Mouse (Mus musculus) embryonic facial prominence, embryonic 14.5 days (tissue): ENCODE results near the gene Rhot2. TPM values are rescaled to one million over a fixed set of nuclear protein-coding genes. Genes with fewer than 3 reads are reported as not detected.

Source experiments
- ATAC-seq: fragments of 200-750 bp; cut with Nextera tagmentation; 2 replicates; pipeline ENCODE4 v1.8.0; 2017; ENCODE audit warnings: low read depth, moderate number of reproducible peaks, moderate TSS enrichment
- DNase-seq: peaks from one replicate; pipeline ENCODE4 v3.0.0-alpha.2; 2015; ENCODE audit warnings: low spot score
- H3K27ac ChIP-seq: fragments of 300-500 bp; sonication (generic); replicated peaks from 2 replicates; pipeline ENCODE4 v1.5.1; 2014; ENCODE audit warnings: low read depth, mild to moderate bottlenecking, low read length, moderate library complexity
- H3K27me3 ChIP-seq: fragments of 300-500 bp; sonication (generic); replicated peaks from 2 replicates; pipeline ENCODE4 v1.6.1; 2014; ENCODE audit warnings: low read length; ENCODE audit not compliant: control insufficient read depth, insufficient read depth
- H3K36me3 ChIP-seq: fragments of 300-500 bp; sonication (generic); 2 replicates; pipeline ENCODE4 v1.6.1; 2014; ENCODE audit warnings: low read length, mixed read lengths; ENCODE audit not compliant: control insufficient read depth, insufficient read depth
- H3K4me1 ChIP-seq: fragments of 300-500 bp; sonication (generic); 2 replicates; pipeline ENCODE4 v1.6.1; 2014; ENCODE audit warnings: antibody characterized with exemption, low read length; ENCODE audit not compliant: control insufficient read depth, insufficient read depth
- H3K4me2 ChIP-seq: fragments of 300-500 bp; sonication (generic); 2 replicates; pipeline ENCODE4 v1.6.1; 2014; ENCODE audit warnings: low read depth, mild to moderate bottlenecking, low read length, moderate library complexity, mixed read lengths
- H3K4me3 ChIP-seq: fragments of 300-500 bp; sonication (generic); 2 replicates; pipeline ENCODE4 v1.5.1; 2014; ENCODE audit warnings: low read depth, mild to moderate bottlenecking, low read length
- H3K9ac ChIP-seq: fragments of 300-500 bp; sonication (generic); 2 replicates; pipeline ENCODE4 v1.6.1; 2014; ENCODE audit warnings: low read depth, mild to moderate bottlenecking, low read length, moderate library complexity, mixed read lengths
- H3K9me3 ChIP-seq: fragments of 300-500 bp; sonication (generic); 2 replicates; pipeline ENCODE4 v1.6.1; 2016; ENCODE audit warnings: low read length; ENCODE audit not compliant: control insufficient read depth
- WGBS: fragments of 180-500 bp; shearing (Covaris S2); extraction: QIAGEN DNeasy Blood & Tissue Kit; methylation state at CpG from one replicate; pipeline ENCODE4 v1.1.7; 2014; 5-methylcytosine and 5-hydroxymethylcytosine counted together
- polyA plus RNA-seq: library from polyadenylated mRNA; unstranded; fragments of >200 nt; fragmentation: Nextera tagmentation; extraction: Ambion mirVana; gene quantifications from 2 replicates; pipeline ENCODE4 v1.2.1, GENCODE M21; 2014

The Rhot2 gene
- polyA plus RNA-seq, 1 experiment from 2014 or later = 12.0 TPM

- peak overlapping the region; percentile 76 for H3K9ac ChIP-seq
- peak overlapping the region; percentile 76 for H3K4me2 ChIP-seq
- H3K27ac ChIP-seq = peak overlapping the region; percentile 90
- no peaks in the 10 kb centered on the region for H3K9me3 ChIP-seq
- WGBS = 31% methylated on average over 8 of the region's 8 CpGs
- H3K27me3 ChIP-seq = no peaks in the 10 kb centered on the region
- ATAC-seq = no peak
- peak overlapping the region; percentile 52 for H3K4me3 ChIP-seq
- peaks cover 36% of the 10 kb centered on the region for H3K4me1 ChIP-seq
- DNase-seq = no peak
- peaks cover 45% of the 10 kb centered on the region for H3K36me3 ChIP-seq
These were observed 15.1 kb downstream of the Rhot2 start for GRCm38 (mm10) chr17:25829558-25830017.

GRCm38 (mm10) chr17:25828712-25829557, 15.7 kb downstream of the Rhot2 start, which contains the start of gene Jmjd8:
Gene Jmjd8, plus strand, starts transcription at chr17:25828867.
- Histone ChIP-seq H3K9ac (peak within 1 kb of the TSS; percentile 76), H3K27ac (peak within 1 kb of the TSS; percentile 90), H3K9me3 (no peaks in the 10 kb centered on the region), H3K4me2 (peak within 1 kb of the TSS; percentile 76), H3K27me3 (no peaks in the 10 kb centered on the region), H3K4me3 (peak within 1 kb of the TSS; percentile 52), H3K36me3 (peaks cover 45% of the 10 kb centered on the region), H3K4me1 (peaks cover 36% of the 10 kb centered on the region)
- DNase-seq (peak; percentile 94), ATAC-seq (peak; percentile 62)
- WGBS = 2% methylated on average over 32 of the region's 32 CpGs

GRCm38 (mm10) chr17:25828223-25828594, 16.4 kb downstream of the Rhot2 start:
- H3K27me3 ChIP-seq = no peaks in the 10 kb centered on the region
- peaks cover 45% of the 10 kb centered on the region for H3K36me3 ChIP-seq
- no peak for ATAC-seq
- H3K27ac ChIP-seq = no peak overlapping the region; the same call in 1 of the 2 replicates
- WGBS = 81% methylated on average over 8 of the region's 8 CpGs
- H3K4me2 ChIP-seq = peak overlapping the region; percentile 76
- H3K9ac ChIP-seq = peak overlapping the region; percentile 76; the same call in 1 of the 2 replicates
- peak overlapping the region; percentile 52 for H3K4me3 ChIP-seq
- no peaks in the 10 kb centered on the region for H3K9me3 ChIP-seq
- no peak for DNase-seq
- peaks cover 35% of the 10 kb centered on the region for H3K4me1 ChIP-seq

- H3K4me3 ChIP-seq = no peak overlapping the region
- no peaks in the 10 kb centered on the region for H3K9me3 ChIP-seq
- H3K4me1 ChIP-seq = peaks cover 35% of the 10 kb centered on the region
- peaks cover 45% of the 10 kb centered on the region for H3K36me3 ChIP-seq
- no peaks in the 10 kb centered on the region for H3K27me3 ChIP-seq
- H3K27ac ChIP-seq = no peak overlapping the region
- DNase-seq = no peak
- WGBS = 93% methylated on average over 19 of the region's 22 CpGs
- ATAC-seq = no peak
- H3K9ac ChIP-seq = no peak overlapping the region
- H3K4me2 ChIP-seq = no peak overlapping the region
These were observed 17.0 kb downstream of the Rhot2 start for GRCm38 (mm10) chr17:25827546-25828222.

- H3K36me3 ChIP-seq = peaks cover 45% of the 10 kb centered on the region
- H3K4me1 ChIP-seq = peaks cover 34% of the 10 kb centered on the region
- H3K9me3 ChIP-seq = no peaks in the 10 kb centered on the region
- no peak for DNase-seq
- no peaks in the 10 kb centered on the region for H3K27me3 ChIP-seq
- no peak overlapping the region for H3K4me2 ChIP-seq
- 97% methylated on average over 13 of the region's 13 CpGs for WGBS
- H3K27ac ChIP-seq = no peak overlapping the region
- H3K4me3 ChIP-seq = no peak overlapping the region
- no peak overlapping the region for H3K9ac ChIP-seq
- no peak for ATAC-seq
These were observed 17.6 kb downstream of the Rhot2 start for GRCm38 (mm10) chr17:25827011-25827410.

GRCm38 (mm10) chr17:25825984-25826570, 18.6 kb downstream of the Rhot2 start:
- Histone ChIP-seq H3K27me3 (peaks cover 2% of the 10 kb centered on the region; the same call in 1 of the 2 replicates), H3K36me3 (peaks cover 38% of the 10 kb centered on the region), H3K4me2 (no peak overlapping the region), H3K27ac (no peak overlapping the region), H3K4me3 (no peak overlapping the region), H3K4me1 (peaks cover 25% of the 10 kb centered on the region), H3K9ac (no peak overlapping the region), H3K9me3 (no peaks in the 10 kb centered on the region)
- no peak for ATAC-seq
- no peak for DNase-seq
- 94% methylated on average over 27 of the region's 27 CpGs for WGBS

- H3K36me3 ChIP-seq = peaks cover 30% of the 10 kb centered on the region
- H3K27me3 ChIP-seq = peaks cover 9% of the 10 kb centered on the region
- H3K27ac ChIP-seq = no peak overlapping the region
- WGBS = 88% methylated on average over 6 of the region's 6 CpGs
- H3K9me3 ChIP-seq = no peaks in the 10 kb centered on the region
- no peak overlapping the region for H3K4me3 ChIP-seq
- no peak overlapping the region for H3K9ac ChIP-seq
- H3K4me1 ChIP-seq = peaks cover 18% of the 10 kb centered on the region
- DNase-seq = no peak
- no peak for ATAC-seq
- no peak overlapping the region for H3K4me2 ChIP-seq
These were observed 19.3 kb downstream of the Rhot2 start for GRCm38 (mm10) chr17:25825311-25825710.

GRCm38 (mm10) chr17:25824362-25825142, 20.1 kb downstream of the Rhot2 start:
- ATAC-seq = no peak
- H3K27ac ChIP-seq = no peak overlapping the region
- peak overlapping the region; percentile 98 for H3K4me2 ChIP-seq
- peaks cover 13% of the 10 kb centered on the region for H3K4me1 ChIP-seq
- 76% methylated on average over 15 of the region's 17 CpGs for WGBS
- peak overlapping the region; percentile 74 for H3K4me3 ChIP-seq
- peaks cover 17% of the 10 kb centered on the region for H3K27me3 ChIP-seq
- no peak for DNase-seq
- peak overlapping the region; percentile 76 for H3K9ac ChIP-seq
- H3K36me3 ChIP-seq = peaks cover 23% of the 10 kb centered on the region
- H3K9me3 ChIP-seq = no peaks in the 10 kb centered on the region
